Mouse (Mus musculus) kidney, embryonic 16.5 days (tissue): ENCODE results near the gene Paqr3. TPM values are rescaled to one million over a fixed set of nuclear protein-coding genes. Genes with fewer than 3 reads are reported as not detected.
A peak's percentile ranks its signal among the peaks of the same experiment; 100 is the strongest.

Experiments used
- ATAC-seq: fragments of 200-750 bp; cut with Nextera tagmentation; 2 replicates; pipeline ENCODE4 v1.8.0; 2017; ENCODE audit warnings: moderate TSS enrichment; ENCODE audit not compliant: low FRiP score, low TSS enrichment
- H3K27ac ChIP-seq: fragments of 300-500 bp; sonication (generic); 2 replicates; pipeline ENCODE4 v1.5.1; 2014; ENCODE audit warnings: low read length
- H3K27me3 ChIP-seq: fragments of 300-500 bp; sonication (generic); 2 replicates; pipeline ENCODE4 v1.6.1; 2014; ENCODE audit warnings: low read length, control low read depth, mixed read lengths; ENCODE audit not compliant: insufficient read depth
- H3K36me3 ChIP-seq: fragments of 300-500 bp; sonication (generic); 2 replicates; pipeline ENCODE4 v1.6.1; 2014; ENCODE audit warnings: low read length, control low read depth, mixed read lengths; ENCODE audit not compliant: insufficient read depth
- H3K4me1 ChIP-seq: fragments of 300-500 bp; sonication (generic); 2 replicates; pipeline ENCODE4 v1.6.1; 2014; ENCODE audit warnings: low read length, control low read depth, mixed read lengths; ENCODE audit not compliant: insufficient read depth
- H3K4me2 ChIP-seq: fragments of 300-500 bp; sonication (generic); replicated peaks from 2 replicates; pipeline ENCODE4 v1.6.1; 2014; ENCODE audit warnings: low read depth, low read length
- H3K4me3 ChIP-seq: fragments of 300-500 bp; sonication (generic); 2 replicates; pipeline ENCODE4 v1.5.1; 2014; ENCODE audit warnings: mild to moderate bottlenecking, low read length
- H3K9ac ChIP-seq: fragments of 300-500 bp; sonication (generic); replicated peaks from 2 replicates; pipeline ENCODE4 v1.6.1; 2014; ENCODE audit warnings: low read length
- H3K9me3 ChIP-seq: fragments of 300-500 bp; sonication (generic); 2 replicates; pipeline ENCODE4 v1.6.1; 2016; ENCODE audit warnings: low read length, control low read depth
- WGBS: fragments of 180-500 bp; shearing (Covaris S2); extraction: QIAGEN DNeasy Blood & Tissue Kit; methylation state at CpG from one replicate; pipeline ENCODE4 v1.1.7; 2014; 5-methylcytosine and 5-hydroxymethylcytosine counted together
- polyA plus RNA-seq: library from polyadenylated mRNA; unstranded; fragments of >200 nt; fragmentation: Nextera tagmentation; extraction: Ambion mirVana; gene quantifications from 2 replicates; pipeline ENCODE4 v1.2.1, GENCODE M21; 2015

The Paqr3 gene
- polyA plus RNA-seq, 1 experiment from 2014 or later: 3.8 TPM

- H3K4me2 ChIP-seq: peak overlapping the region; percentile 69
- H3K27me3 ChIP-seq: peaks cover 4% of the 10 kb centered on the region; the same call in 1 of the 2 replicates
- ATAC-seq: no peak
- no peak overlapping the region for H3K27ac ChIP-seq
- H3K4me1 ChIP-seq: peaks cover 9% of the 10 kb centered on the region
- H3K36me3 ChIP-seq: no peaks in the 10 kb centered on the region
- H3K9ac ChIP-seq: peak overlapping the region; percentile 58; the same call in 1 of the 2 replicates
- H3K9me3 ChIP-seq: no peaks in the 10 kb centered on the region
- 16% methylated on average over 5 of the region's 5 CpGs for WGBS
- peak overlapping the region; percentile 76 for H3K4me3 ChIP-seq
Observed at GRCm38 (mm10) chr5:97110697-97111096, 699 bp downstream of the Paqr3 start.

- no peak overlapping the region for H3K9ac ChIP-seq
- no peak overlapping the region; the same call in 1 of the 2 replicates for H3K4me3 ChIP-seq
- no peak for ATAC-seq
- WGBS: 29% methylated on average over 2 of the region's 2 CpGs
- H3K27ac ChIP-seq: no peak overlapping the region
- no peak overlapping the region for H3K4me2 ChIP-seq
- peaks cover 9% of the 10 kb centered on the region for H3K4me1 ChIP-seq
- H3K36me3 ChIP-seq: 0 out of 2 replicates have a peak, but pooled peaks cover 1% of the 10 kb centered on the region
- H3K27me3 ChIP-seq: peaks cover 4% of the 10 kb centered on the region; the same call in 1 of the 2 replicates
- no peaks in the 10 kb centered on the region for H3K9me3 ChIP-seq
Observed at GRCm38 (mm10) chr5:97110133-97110532, 1.3 kb downstream of the Paqr3 start.

- H3K27ac ChIP-seq: no peak overlapping the region
- no peaks in the 10 kb centered on the region for H3K9me3 ChIP-seq
- peaks cover 4% of the 10 kb centered on the region; the same call in 1 of the 2 replicates for H3K27me3 ChIP-seq
- no peak overlapping the region for H3K4me2 ChIP-seq
- H3K9ac ChIP-seq: no peak overlapping the region
- no peak for ATAC-seq
- 91% methylated on average over 5 of the region's 5 CpGs for WGBS
- H3K4me3 ChIP-seq: no peak overlapping the region
- H3K36me3 ChIP-seq: 0 out of 2 replicates have a peak, but pooled peaks cover 3% of the 10 kb centered on the region
- H3K4me1 ChIP-seq: peaks cover 9% of the 10 kb centered on the region
Observed at GRCm38 (mm10) chr5:97108333-97108732, 3.1 kb downstream of the Paqr3 start.

GRCm38 (mm10) chr5:97099954-97100353, 11.4 kb downstream of the Paqr3 start:
- 74% methylated on average over 8 of the region's 8 CpGs for WGBS
- Histone ChIP-seq H3K27ac (no peak overlapping the region), H3K36me3 (0 out of 2 replicates have a peak, but pooled peaks cover under 1% of the 10 kb centered on the region), H3K27me3 (no peaks in the 10 kb centered on the region), H3K9me3 (no peaks in the 10 kb centered on the region), H3K4me1 (no peaks in the 10 kb centered on the region), H3K4me3 (no peak overlapping the region), H3K4me2 (no peak overlapping the region), H3K9ac (no peak overlapping the region)
- no peak for ATAC-seq

DNA sequence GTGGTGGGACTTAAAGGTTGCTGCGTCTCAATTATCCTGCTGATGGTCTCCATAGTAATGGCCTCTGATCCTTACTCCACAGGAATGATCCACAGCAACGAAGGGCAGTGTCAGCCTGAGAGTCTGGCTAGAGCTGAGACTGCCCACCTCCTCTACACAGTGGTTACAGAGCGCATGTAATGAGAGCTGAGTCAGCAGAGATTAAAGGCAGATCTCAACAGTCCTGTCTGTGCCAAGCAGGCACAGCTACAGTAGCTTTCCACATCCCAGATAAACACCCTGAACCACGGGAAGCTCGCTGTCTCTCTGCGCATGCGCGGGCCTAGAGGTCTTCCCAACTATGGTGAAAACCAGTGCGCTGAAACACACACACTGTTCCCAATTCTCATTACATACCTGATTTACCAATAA, 13.8 kb downstream of the Paqr3 start:
- no peaks in the 10 kb centered on the region for H3K4me1 ChIP-seq
- no peaks in the 10 kb centered on the region for H3K9me3 ChIP-seq
- peak; percentile 92 for ATAC-seq
- H3K4me2 ChIP-seq: no peak overlapping the region
- H3K9ac ChIP-seq: no peak overlapping the region
- 61% methylated on average over 9 of the region's 9 CpGs for WGBS
- H3K27me3 ChIP-seq: no peaks in the 10 kb centered on the region
- H3K4me3 ChIP-seq: no peak overlapping the region
- no peaks in the 10 kb centered on the region for H3K36me3 ChIP-seq
- H3K27ac ChIP-seq: no peak overlapping the region

DNA sequence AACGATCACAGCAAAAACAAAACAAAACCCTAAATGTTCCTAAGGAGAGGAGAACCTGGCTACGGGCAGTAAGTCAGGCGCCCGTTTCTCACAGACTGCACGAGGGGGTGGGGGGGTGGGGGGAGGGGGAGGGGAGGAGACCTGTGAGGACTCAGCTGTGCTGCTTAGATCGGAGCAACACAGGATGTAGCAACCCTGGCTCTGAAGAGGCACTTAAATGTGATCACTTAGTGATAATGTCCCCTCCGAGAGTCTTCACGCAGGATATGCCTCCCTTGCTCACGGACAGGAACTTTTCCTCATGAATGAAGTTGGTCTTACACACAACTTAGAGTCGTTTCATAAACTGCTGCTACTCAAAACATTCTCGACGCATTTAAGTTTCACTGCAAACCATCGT, 16.1 kb downstream of the Paqr3 start:
- Histone ChIP-seq H3K9me3 (no peaks in the 10 kb centered on the region), H3K9ac (no peak overlapping the region), H3K36me3 (no peaks in the 10 kb centered on the region), H3K4me2 (no peak overlapping the region), H3K27ac (no peak overlapping the region), H3K4me1 (peaks cover under 1% of the 10 kb centered on the region; the same call in 1 of the 2 replicates), H3K4me3 (no peak overlapping the region), H3K27me3 (no peaks in the 10 kb centered on the region)
- no peak for ATAC-seq
- 60% methylated on average over 13 of the region's 13 CpGs for WGBS

- Histone ChIP-seq H3K4me3 (no peak overlapping the region), H3K27ac (no peak overlapping the region), H3K9ac (no peak overlapping the region), H3K9me3 (no peaks in the 10 kb centered on the region), H3K4me1 (peaks cover 7% of the 10 kb centered on the region; the same call in 1 of the 2 replicates), H3K36me3 (peaks cover under 1% of the 10 kb centered on the region), H3K4me2 (no peak overlapping the region), H3K27me3 (no peaks in the 10 kb centered on the region)
- 85% methylated on average over 8 of the region's 8 CpGs for WGBS
- ATAC-seq: no peak
Observed at GRCm38 (mm10) chr5:97092970-97093369, 18.4 kb downstream of the Paqr3 start.

- H3K27ac ChIP-seq: peak overlapping the region; percentile 29; the same call in 1 of the 2 replicates
- peak; percentile 73 for ATAC-seq
- H3K9me3 ChIP-seq: no peaks in the 10 kb centered on the region
- H3K36me3 ChIP-seq: peaks cover 14% of the 10 kb centered on the region
- no peak overlapping the region for H3K9ac ChIP-seq
- no peaks in the 10 kb centered on the region for H3K27me3 ChIP-seq
- H3K4me1 ChIP-seq: peaks cover 7% of the 10 kb centered on the region; the same call in 1 of the 2 replicates
- no peak overlapping the region for H3K4me2 ChIP-seq
- no peak overlapping the region for H3K4me3 ChIP-seq
- WGBS: 66% methylated on average over 6 of the region's 6 CpGs
Observed at GRCm38 (mm10) chr5:97090034-97090784, 21.2 kb downstream of the Paqr3 start.

DNA sequence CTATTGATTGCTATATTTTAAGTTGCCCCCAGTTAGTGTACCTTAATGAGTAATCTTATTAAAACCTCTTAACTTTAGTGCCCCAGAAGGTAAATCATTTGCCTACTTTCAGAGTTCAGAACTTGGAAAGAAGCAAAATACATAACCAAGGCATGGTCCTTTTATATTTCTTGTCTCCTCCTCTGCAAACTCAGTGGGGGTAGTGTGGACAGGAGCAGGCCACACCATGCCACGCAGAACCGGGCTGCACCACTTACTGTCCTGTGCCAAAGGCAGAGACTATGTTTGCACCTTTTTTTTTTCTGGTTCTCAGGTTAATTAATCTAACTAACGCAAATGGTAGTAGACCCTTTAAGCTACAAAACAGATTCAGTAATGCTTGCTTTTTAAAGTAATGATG, 22.0 kb downstream of the Paqr3 start:
- H3K4me3 ChIP-seq: no peak overlapping the region
- no peaks in the 10 kb centered on the region for H3K27me3 ChIP-seq
- ATAC-seq: no peak
- no peak overlapping the region for H3K4me2 ChIP-seq
- peaks cover 7% of the 10 kb centered on the region; the same call in 1 of the 2 replicates for H3K4me1 ChIP-seq
- H3K9me3 ChIP-seq: no peaks in the 10 kb centered on the region
- no peak overlapping the region for H3K9ac ChIP-seq
- 80% methylated on average over 3 of the region's 3 CpGs for WGBS
- H3K27ac ChIP-seq: peak overlapping the region; percentile 20; the same call in 1 of the 2 replicates
- peaks cover 16% of the 10 kb centered on the region for H3K36me3 ChIP-seq

DNA sequence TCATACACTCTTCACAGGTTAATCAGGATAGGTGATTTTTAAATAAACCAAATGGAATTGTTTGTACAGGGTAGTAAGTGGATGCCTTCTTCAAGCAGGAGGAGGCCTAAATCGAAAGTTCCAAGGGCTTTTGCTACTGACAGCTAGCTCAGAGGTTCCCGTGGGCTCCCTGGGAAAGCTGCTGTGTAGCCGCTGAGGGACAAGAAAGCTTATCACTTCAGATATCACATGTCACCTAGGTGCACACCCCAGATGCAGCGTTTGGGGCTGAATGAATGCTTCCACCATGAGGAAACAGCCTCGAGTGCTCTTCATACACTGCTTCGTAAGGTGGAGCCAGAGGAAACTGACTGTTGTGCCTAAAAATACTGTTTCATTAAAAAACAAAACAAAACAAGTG, 23.2 kb downstream of the Paqr3 start:
- peaks cover 7% of the 10 kb centered on the region; the same call in 1 of the 2 replicates for H3K4me1 ChIP-seq
- H3K4me3 ChIP-seq: no peak overlapping the region
- ATAC-seq: no peak
- peaks cover 16% of the 10 kb centered on the region for H3K36me3 ChIP-seq
- no peak overlapping the region for H3K4me2 ChIP-seq
- WGBS: 85% methylated on average over 6 of the region's 6 CpGs
- no peak overlapping the region for H3K27ac ChIP-seq
- no peak overlapping the region for H3K9ac ChIP-seq
- no peaks in the 10 kb centered on the region for H3K9me3 ChIP-seq
- H3K27me3 ChIP-seq: no peaks in the 10 kb centered on the region
